Mouse (Mus musculus): ENCODE measurements around the gene Nop58. TPM values are rescaled to one million over a fixed set of nuclear protein-coding genes. Genes with fewer than 3 reads are reported as not detected.

Gene Nop58
- polyA plus RNA-seq, 1 experiment from 2014 or later, result 55.9 TPM

- peak overlapping the region; percentile 99 for H3K27ac ChIP-seq (ENCODE audit: low read length)
- no peaks in the 10 kb centered on the region for H3K4me1 ChIP-seq (ENCODE audit: insufficient read depth, low read depth, low read length)
- H3K9me3 ChIP-seq (ENCODE audit: low read length), result no peaks in the 10 kb centered on the region
- DNase-seq (ENCODE audit: low spot score), result peak; percentile 67
- WGBS, result 3% methylated on average over 10 of the region's 10 CpGs
- peak overlapping the region; percentile 80 for H3K4me2 ChIP-seq (replicated peaks; ENCODE audit: low read depth, low read length)
- H3K4me3 ChIP-seq (ENCODE audit: low read depth, low read length), result peak overlapping the region; percentile 86
- no peaks in the 10 kb centered on the region for H3K36me3 ChIP-seq (ENCODE audit: insufficient read depth, low read length)
- TF ChIP-seq CTCF (IDR thresholded peaks at IDR 0.05) (no peak), EP300 (IDR thresholded peaks at IDR 0.05) (peak; percentile 40; the same call in 1 of the 2 replicates)
- ATAC-seq, result no peak
- H3K27me3 ChIP-seq (replicated peaks; ENCODE audit: insufficient read depth, low read length), result no peaks in the 10 kb centered on the region
- peak overlapping the region; percentile 92 for H3K9ac ChIP-seq (replicated peaks; ENCODE audit: low read depth)
These were observed 77.4 kb downstream of the Nop58 start for GRCm38 (mm10) chr1:59762208-59762607.

- WGBS, result 1% methylated on average over 44 of the region's 44 CpGs
- TF ChIP-seq EP300 (IDR thresholded peaks at IDR 0.05) (no peak), CTCF (IDR thresholded peaks at IDR 0.05) (no peak)
- H3K27ac ChIP-seq (ENCODE audit: low read length), result peak overlapping the region; percentile 99
- H3K36me3 ChIP-seq (ENCODE audit: insufficient read depth, low read length), result no peaks in the 10 kb centered on the region
- peak overlapping the region; percentile 86 for H3K4me3 ChIP-seq (ENCODE audit: low read depth, low read length)
- peak overlapping the region; percentile 80 for H3K4me2 ChIP-seq (replicated peaks; ENCODE audit: low read depth, low read length)
- H3K9ac ChIP-seq (replicated peaks; ENCODE audit: low read depth), result peak overlapping the region; percentile 92
- H3K4me1 ChIP-seq (ENCODE audit: insufficient read depth, low read depth, low read length), result no peaks in the 10 kb centered on the region
- DNase-seq (ENCODE audit: low spot score) (peak; percentile 72), ATAC-seq (peak; percentile 29)
- H3K27me3 ChIP-seq (replicated peaks; ENCODE audit: insufficient read depth, low read length), result no peaks in the 10 kb centered on the region
- H3K9me3 ChIP-seq (ENCODE audit: low read length), result no peaks in the 10 kb centered on the region
These were observed 77.9 kb downstream of the Nop58 start for GRCm38 (mm10) chr1:59762651-59763163.

- H3K4me3 ChIP-seq (ENCODE audit: low read depth, low read length), result peak within 1 kb of the TSS; percentile 86
- no peak for TF ChIP-seq EP300 (IDR thresholded peaks at IDR 0.05)
- TF ChIP-seq CTCF (IDR thresholded peaks at IDR 0.05), result peak; percentile 55
- no peaks in the 10 kb centered on the region for H3K36me3 ChIP-seq (ENCODE audit: insufficient read depth, low read length)
- peak within 1 kb of the TSS; percentile 92 for H3K9ac ChIP-seq (replicated peaks; ENCODE audit: low read depth)
- H3K27ac ChIP-seq (ENCODE audit: low read length), result peak within 1 kb of the TSS; percentile 99
- no peaks in the 10 kb centered on the region for H3K27me3 ChIP-seq (replicated peaks; ENCODE audit: insufficient read depth, low read length)
- H3K4me2 ChIP-seq (replicated peaks; ENCODE audit: low read depth, low read length), result peak within 1 kb of the TSS; percentile 80
- 1% methylated on average over 43 of the region's 75 CpGs for WGBS
- H3K9me3 ChIP-seq (ENCODE audit: low read length), result no peaks in the 10 kb centered on the region
- DNase-seq (ENCODE audit: low spot score), result peak; percentile 95
- ATAC-seq, result peak; percentile 94
- H3K4me1 ChIP-seq (ENCODE audit: insufficient read depth, low read depth, low read length), result no peaks in the 10 kb centered on the region
These were observed 78.5 kb downstream of the Nop58 start, which contains the start of gene Bmpr2 for GRCm38 (mm10) chr1:59763164-59763768. Gene Bmpr2 (plus strand): TSS chr1:59763400.

GRCm38 (mm10) chr1:59763781-59764251 is 79.0 kb downstream of the Nop58 start:
- Histone ChIP-seq H3K4me3 (ENCODE audit: low read depth, low read length) (peak overlapping the region; percentile 86), H3K36me3 (ENCODE audit: insufficient read depth, low read length) (no peaks in the 10 kb centered on the region), H3K9me3 (ENCODE audit: low read length) (no peaks in the 10 kb centered on the region), H3K4me1 (ENCODE audit: insufficient read depth, low read depth, low read length) (no peaks in the 10 kb centered on the region), H3K9ac (replicated peaks; ENCODE audit: low read depth) (peak overlapping the region; percentile 92), H3K27ac (ENCODE audit: low read length) (peak overlapping the region; percentile 99), H3K27me3 (replicated peaks; ENCODE audit: insufficient read depth, low read length) (no peaks in the 10 kb centered on the region), H3K4me2 (replicated peaks; ENCODE audit: low read depth, low read length) (peak overlapping the region; percentile 80)
- DNase-seq (ENCODE audit: low spot score) (peak; percentile 79), ATAC-seq (peak; percentile 65)
- 5% methylated on average over 31 of the region's 55 CpGs for WGBS
- no peak for TF ChIP-seq EP300 (IDR thresholded peaks at IDR 0.05)
- no peak for TF ChIP-seq CTCF (IDR thresholded peaks at IDR 0.05)

- under 1% methylated on average over 27 of the region's 27 CpGs for WGBS
These were observed 79.7 kb downstream of the Nop58 start for GRCm38 (mm10) chr1:59764407-59764971.

DNA sequence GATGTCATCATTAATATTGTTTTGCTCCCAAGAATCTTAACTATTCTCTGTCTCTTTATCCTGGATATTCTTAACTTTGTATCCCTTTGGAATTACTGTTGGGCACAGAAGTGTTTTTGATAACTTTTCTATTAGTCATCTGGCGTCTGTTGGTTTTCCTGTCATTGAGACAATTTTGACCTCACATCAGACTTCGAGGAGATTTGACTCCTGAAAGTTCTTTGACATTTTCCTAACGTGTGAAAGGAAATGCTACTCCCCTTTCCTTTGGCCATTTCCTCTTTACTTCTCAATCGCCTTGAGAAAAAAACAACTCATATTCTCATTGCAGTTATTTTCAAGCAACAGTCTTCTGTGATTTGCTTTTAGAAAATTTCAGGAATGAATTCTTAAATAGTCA is 80.5 kb downstream of the Nop58 start:
- WGBS, result 1% methylated on average over 4 of the region's 4 CpGs
- Histone ChIP-seq H3K4me2 (replicated peaks; ENCODE audit: low read depth, low read length) (peak overlapping the region; percentile 80), H3K9me3 (ENCODE audit: low read length) (no peaks in the 10 kb centered on the region), H3K27me3 (replicated peaks; ENCODE audit: insufficient read depth, low read length) (no peaks in the 10 kb centered on the region), H3K36me3 (ENCODE audit: insufficient read depth, low read length) (no peaks in the 10 kb centered on the region), H3K27ac (ENCODE audit: low read length) (0 out of 2 replicates have a peak overlapping the region, but pooled peaks have one; percentile 26), H3K4me3 (ENCODE audit: low read depth, low read length) (peak overlapping the region; percentile 86), H3K4me1 (ENCODE audit: insufficient read depth, low read depth, low read length) (0 out of 2 replicates have a peak, but pooled peaks cover 2% of the 10 kb centered on the region), H3K9ac (replicated peaks; ENCODE audit: low read depth) (no peak overlapping the region)
- ATAC-seq (no peak), DNase-seq (ENCODE audit: low spot score) (peak; percentile 55)
- TF ChIP-seq EP300 (IDR thresholded peaks at IDR 0.05) (peak; percentile 12; the same call in 1 of the 2 replicates), CTCF (IDR thresholded peaks at IDR 0.05) (no peak)

More at GRCm38 (mm10) chr1:59764407-59764971, 79.7 kb downstream of the Nop58 start:
- Histone ChIP-seq H3K9ac (replicated peaks; ENCODE audit: low read depth) (peak overlapping the region; percentile 92), H3K36me3 (ENCODE audit: insufficient read depth, low read length) (no peaks in the 10 kb centered on the region), H3K4me2 (replicated peaks; ENCODE audit: low read depth, low read length) (peak overlapping the region; percentile 80), H3K4me3 (ENCODE audit: low read depth, low read length) (peak overlapping the region; percentile 86), H3K27me3 (replicated peaks; ENCODE audit: insufficient read depth, low read length) (no peaks in the 10 kb centered on the region), H3K4me1 (ENCODE audit: insufficient read depth, low read depth, low read length) (no peaks in the 10 kb centered on the region), H3K9me3 (ENCODE audit: low read length) (no peaks in the 10 kb centered on the region), H3K27ac (ENCODE audit: low read length) (peak overlapping the region; percentile 99)
- ATAC-seq (peak; percentile 6; the same call in 1 of the 2 replicates), DNase-seq (ENCODE audit: low spot score) (peak; percentile 71)
- TF ChIP-seq CTCF (IDR thresholded peaks at IDR 0.05) (peak; percentile 39; the same call in 1 of the 2 replicates), EP300 (IDR thresholded peaks at IDR 0.05) (no peak)
